In the genomic region with DNA sequence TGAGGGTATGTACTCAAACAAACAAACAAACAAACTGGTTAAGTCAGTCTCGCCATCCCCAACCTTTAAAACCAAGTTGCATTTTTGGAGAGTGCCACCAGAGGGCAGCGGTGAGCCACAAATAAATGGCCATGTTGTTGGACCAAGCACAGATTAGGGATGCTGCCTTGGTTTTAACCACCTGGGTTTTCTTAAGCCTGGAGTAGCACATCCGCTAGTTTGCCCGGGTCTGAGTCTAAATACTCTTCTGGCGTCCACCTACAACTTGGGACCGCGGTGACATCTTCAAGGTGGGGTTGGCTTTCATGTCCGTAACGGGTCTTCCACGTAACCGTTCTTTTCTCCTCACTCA, we compare ENCODE assay signal across 9 mouse cellular contexts. TPM values are rescaled to one million over a fixed set of nuclear protein-coding genes. Genes with fewer than 3 reads are reported as not detected.
A peak's percentile ranks its signal among the peaks of the same experiment; 100 is the strongest.
DNase-seq lines count a peak whose midpoint lies in the region; ATAC-seq lines count a peak whose summit lies in the region.
"Had no signal": no experiment of that assay in that cellular context is flagged by ENCODE, and none has a peak within 500 bp of the region (broad histone marks: within the 10 kb centered on the region; RNA-seq: fewer than 3 reads in every experiment).

No protein-coding gene starts in this region.

- H3K4me1 ChIP-seq in hindbrain, embryonic 11.5 days (replicated peaks; ENCODE audit: control insufficient read depth, insufficient read depth, low read length), result no peaks in the 10 kb centered on the region
- no peaks in the 10 kb centered on the region for H3K4me1 ChIP-seq in midbrain, embryonic 14.5 days (ENCODE audit: control insufficient read depth, insufficient read depth, low read length)

- no peak overlapping the region for H3K9ac ChIP-seq in hindbrain, embryonic 11.5 days (ENCODE audit: low read depth, low read length)
- H3K9ac ChIP-seq in midbrain, embryonic 14.5 days (replicated peaks; ENCODE audit: low read length), result no peak overlapping the region

- H3K27ac ChIP-seq in hindbrain, embryonic 11.5 days (ENCODE audit: low read depth, low read length), result no peak overlapping the region
- no peak overlapping the region for H3K27ac ChIP-seq in midbrain, embryonic 14.5 days (replicated peaks; ENCODE audit: low read depth, low read length)
- H3K27ac ChIP-seq: macrophage had no signal

- DNase-seq in heart, adult 11 months, result peak; percentile 92
- DNase-seq in heart, postnatal 25 days (ENCODE audit: low spot score), result no peak
- DNase-seq in adrenal gland, adult 18-20 months (ENCODE audit: low spot score in 2 of 2), result peak; percentile 68 to 76
- DNase-seq in embryo, embryonic 10.5 days (ENCODE audit: low spot score), result peak; percentile 89
- DNase-seq in hindbrain, embryonic 11.5 days (ENCODE audit: low spot score), result peak; percentile 92
- peak; percentile 73 to 85 for DNase-seq in left cerebral cortex, postnatal 14 days (ENCODE audit: low spot score in 2 of 2)
- peak; percentile 90 for DNase-seq in midbrain, embryonic 14.5 days
- DNase-seq in splenic B cell, adult 2 months (ENCODE audit: low read depth, low spot score), result peak; percentile 74

- no peak overlapping the region for H3K4me2 ChIP-seq in hindbrain, embryonic 11.5 days (replicated peaks; ENCODE audit: low read depth, low read length)
- H3K4me2 ChIP-seq in midbrain, embryonic 14.5 days (ENCODE audit: low read length), result no peak overlapping the region

- H3K9me3 ChIP-seq in hindbrain, embryonic 11.5 days (ENCODE audit: control insufficient read depth, low read length), result no peaks in the 10 kb centered on the region
- no peaks in the 10 kb centered on the region for H3K9me3 ChIP-seq in midbrain, embryonic 14.5 days (ENCODE audit: control insufficient read depth, low read length)

- WGBS in hindbrain, embryonic 11.5 days, result 40% methylated on average over 11 of the region's 11 CpGs
- WGBS in midbrain, embryonic 14.5 days, result 43% methylated on average over 11 of the region's 11 CpGs

- no peaks in the 10 kb centered on the region for H3K36me3 ChIP-seq in hindbrain, embryonic 11.5 days (ENCODE audit: control insufficient read depth, insufficient read depth, low read length)
- no peaks in the 10 kb centered on the region for H3K36me3 ChIP-seq in midbrain, embryonic 14.5 days (ENCODE audit: control insufficient read depth, insufficient read depth, low read length)
- H3K36me3 ChIP-seq in splenic B cell, adult 2 months (ENCODE audit: control insufficient read depth, insufficient read depth, low read length, poor library complexity, severe bottlenecking), result no peaks in the 10 kb centered on the region

- H3K27me3 ChIP-seq in hindbrain, embryonic 11.5 days (ENCODE audit: control insufficient read depth, insufficient read depth, low read length), result no peaks in the 10 kb centered on the region
- no peaks in the 10 kb centered on the region for H3K27me3 ChIP-seq in midbrain, embryonic 14.5 days (ENCODE audit: control insufficient read depth, insufficient read depth, low read length)
- H3K27me3 ChIP-seq in splenic B cell, adult 2 months (ENCODE audit: control insufficient read depth, insufficient read depth, low read length, poor library complexity, severe bottlenecking), result no peaks in the 10 kb centered on the region

- ATAC-seq in hindbrain, embryonic 11.5 days (ENCODE audit: low FRiP score), result peak; percentile 33; the same call in 1 of the 2 replicates
- no peak; the same call in 1 of the 2 replicates for ATAC-seq in midbrain, embryonic 14.5 days (ENCODE audit: low FRiP score, low TSS enrichment)

- intact Hi-C loops in heart, postnatal 25 days (cut with DNase I), result loop anchor here (2.0 to 5.0 kb wide), 3 partner anchors 122 to 564 kb away; no protein-coding TSS in a partner anchor
- intact Hi-C loops in left cerebral cortex, postnatal 14 days (cut with DNase I), result loop anchor here (2.0 to 10.0 kb wide), 3 partner anchors 122 to 532 kb away; a partner anchor contains a TSS

- H3K4me3 ChIP-seq in hindbrain, embryonic 11.5 days (ENCODE audit: low read depth, low read length), result no peak overlapping the region
- no peak overlapping the region for H3K4me3 ChIP-seq in midbrain, embryonic 14.5 days (replicated peaks; ENCODE audit: low read depth, low read length)

RNA-seq across cellular contexts. Expression of a gene that starts 34.7 kb away (rescaled TPM):
- not detected for total RNA-seq in heart, postnatal 25 days (2021)
- total RNA-seq in adrenal gland, adult 18-20 months (2021), result under 1 TPM; 0.06 to 0.07 TPM
- 2.3 and 4.1 TPM in 2 replicates for polyA plus RNA-seq in hindbrain, embryonic 11.5 days (2014; fragmentation: Nextera tagmentation; extraction: Ambion mirVana)
- 1 to 10 TPM; 1.8 to 2.1 TPM for total RNA-seq in left cerebral cortex, postnatal 14 days (2021)
- polyA plus RNA-seq in midbrain, embryonic 14.5 days (2014; fragmentation: Nextera tagmentation; extraction: Ambion mirVana), result 0.12 and 0.18 TPM in 2 replicates

RNA-seq across cellular contexts. Expression of a gene that starts 58.0 kb away (rescaled TPM):
- total RNA-seq in heart, postnatal 25 days (2021), result not detected
- total RNA-seq in adrenal gland, adult 18-20 months (2021), result 1 to 10 TPM in 1 of 2 experiments, not detected in 1; 5.2 TPM
- 0.03 TPM in 1 of 2 replicates, not detected in the other for polyA plus RNA-seq in hindbrain, embryonic 11.5 days (2014; fragmentation: Nextera tagmentation; extraction: Ambion mirVana)
- under 1 TPM; 0.42 to 0.59 TPM for total RNA-seq in left cerebral cortex, postnatal 14 days (2021)
- polyA plus RNA-seq in midbrain, embryonic 14.5 days (2014; fragmentation: Nextera tagmentation; extraction: Ambion mirVana), result 0.04 and 0.16 TPM in 2 replicates
- polyA plus RNA-seq: macrophage had no signal
